Mouse (Mus musculus) forebrain, embryonic 11.5 days (tissue): Measurements from ENCODE around the gene 2210017I01Rik. TPM values are rescaled to one million over a fixed set of nuclear protein-coding genes. Genes with fewer than 3 reads are reported as not detected.

Experiments
- ATAC-seq: fragments of 200-750 bp; cut with Nextera tagmentation; replicated peaks from 2 replicates; pipeline ENCODE4 v1.8.0; 2017; ENCODE audit warnings: moderate TSS enrichment; ENCODE audit not compliant: low FRiP score
- DNase-seq: peaks from one replicate; pipeline ENCODE4 v3.0.0-alpha.2; 2017; ENCODE audit warnings: low spot score
- H3K27ac ChIP-seq: fragments of 300-500 bp; sonication (generic); 2 replicates; pipeline ENCODE4 v1.5.1; 2014; ENCODE audit warnings: low read depth, low read length
- H3K27me3 ChIP-seq: fragments of 300-500 bp; sonication (generic); 2 replicates; pipeline ENCODE4 v1.6.1; 2014; ENCODE audit warnings: mild to moderate bottlenecking, low read length, mixed read lengths; ENCODE audit not compliant: control insufficient read depth, insufficient read depth
- H3K36me3 ChIP-seq: fragments of 300-500 bp; sonication (generic); 2 replicates; pipeline ENCODE4 v1.6.1; 2014; ENCODE audit warnings: mild to moderate bottlenecking, low read length, moderate library complexity, mixed read lengths; ENCODE audit not compliant: control insufficient read depth, insufficient read depth
- H3K4me1 ChIP-seq: fragments of 300-500 bp; sonication (generic); replicated peaks from 2 replicates; pipeline ENCODE4 v1.6.1; 2014; ENCODE audit warnings: low read length, mixed read lengths; ENCODE audit not compliant: control insufficient read depth, insufficient read depth
- H3K4me2 ChIP-seq: fragments of 300-500 bp; sonication (generic); 2 replicates; pipeline ENCODE4 v1.6.1; 2014; ENCODE audit warnings: low read depth, mild to moderate bottlenecking, low read length, moderate library complexity, mixed read lengths; ENCODE audit not compliant: severe bottlenecking
- H3K4me3 ChIP-seq: fragments of 300-500 bp; sonication (generic); 2 replicates; pipeline ENCODE4 v1.5.1; 2014; ENCODE audit warnings: low read depth, low read length
- H3K9ac ChIP-seq: fragments of 300-500 bp; sonication (generic); 2 replicates; pipeline ENCODE4 v1.6.1; 2014; ENCODE audit warnings: low read length
- H3K9me3 ChIP-seq: fragments of 300-500 bp; sonication (generic); 2 replicates; pipeline ENCODE4 v1.6.1; 2016; ENCODE audit warnings: low read length, mixed read lengths; ENCODE audit not compliant: control insufficient read depth
- WGBS: fragments of 180-500 bp; shearing (Covaris S2); extraction: QIAGEN DNeasy Blood & Tissue Kit; methylation state at CpG from one replicate; pipeline ENCODE4 v1.1.7; 2014; 5-methylcytosine and 5-hydroxymethylcytosine counted together
- polyA plus RNA-seq: library from polyadenylated mRNA; unstranded; fragments of >200 nt; fragmentation: Nextera tagmentation; extraction: Ambion mirVana; gene quantifications from 2 replicates; pipeline ENCODE4 v1.2.1, GENCODE M21; 2014

Gene 2210017I01Rik
- polyA plus RNA-seq: not detected in 2 replicates

DNA sequence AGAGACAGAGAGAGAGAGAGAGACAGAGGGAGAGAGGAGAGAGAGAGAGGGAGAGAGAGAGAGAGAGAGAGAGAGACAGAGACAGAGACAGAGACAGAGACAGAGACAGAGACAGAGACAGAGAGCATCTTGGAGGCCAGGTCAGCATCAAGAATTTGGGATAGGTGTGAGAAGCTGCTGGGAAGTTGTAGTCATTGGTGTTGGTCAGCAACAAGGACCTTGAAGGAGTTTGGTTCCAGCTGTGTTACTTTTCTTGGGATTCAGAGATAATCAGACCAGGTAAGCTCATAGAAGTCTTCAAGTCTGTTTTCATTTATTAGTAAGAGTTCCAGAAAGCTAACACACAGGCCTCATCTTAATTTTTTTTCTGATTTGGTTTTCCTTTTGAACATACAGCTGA lies at the start of gene 2210017I01Rik:
TSS of gene 2210017I01Rik (minus strand) at position 101 of the 400 bp plus-strand sequence.
- Histone ChIP-seq H3K4me2 (no peak within 1 kb of the TSS), H3K36me3 (no peaks in the 10 kb centered on the region), H3K9me3 (no peaks in the 10 kb centered on the region), H3K4me3 (no peak within 1 kb of the TSS), H3K27me3 (no peaks in the 10 kb centered on the region), H3K9ac (no peak within 1 kb of the TSS), H3K4me1 (no peaks in the 10 kb centered on the region), H3K27ac (no peak within 1 kb of the TSS)
- ATAC-seq: no peak
- DNase-seq: no peak

DNA sequence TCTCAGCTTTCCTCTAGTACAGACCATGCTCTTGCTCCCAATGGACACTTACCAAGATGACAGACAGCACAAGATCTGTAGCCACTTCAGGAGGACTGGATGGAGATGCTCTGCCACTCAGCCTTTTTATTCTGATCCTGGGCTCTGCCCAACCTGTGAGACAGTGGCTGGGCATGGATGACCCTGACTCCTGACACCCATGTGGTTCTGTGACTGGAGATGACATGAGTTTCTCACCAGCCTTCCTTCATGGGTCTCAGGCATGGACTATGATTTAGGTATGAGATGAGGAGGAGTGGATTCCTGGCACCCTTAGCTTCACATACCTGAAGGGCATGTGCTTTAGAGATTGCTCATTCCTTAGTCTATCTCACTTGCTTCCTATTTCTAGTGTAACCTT lies 49.5 kb upstream of the 2210017I01Rik start, which contains the start of gene Lce1b:
TSS of gene Lce1b (minus strand) at position 101 of the 400 bp plus-strand sequence.
- H3K4me3 ChIP-seq: no peak within 1 kb of the TSS
- H3K27me3 ChIP-seq: no peaks in the 10 kb centered on the region
- H3K27ac ChIP-seq: no peak within 1 kb of the TSS
- H3K4me2 ChIP-seq: no peak within 1 kb of the TSS
- H3K36me3 ChIP-seq: no peaks in the 10 kb centered on the region
- H3K4me1 ChIP-seq: no peaks in the 10 kb centered on the region
- H3K9me3 ChIP-seq: no peaks in the 10 kb centered on the region
- DNase-seq (no peak), ATAC-seq (no peak)
- H3K9ac ChIP-seq: no peak within 1 kb of the TSS

DNA sequence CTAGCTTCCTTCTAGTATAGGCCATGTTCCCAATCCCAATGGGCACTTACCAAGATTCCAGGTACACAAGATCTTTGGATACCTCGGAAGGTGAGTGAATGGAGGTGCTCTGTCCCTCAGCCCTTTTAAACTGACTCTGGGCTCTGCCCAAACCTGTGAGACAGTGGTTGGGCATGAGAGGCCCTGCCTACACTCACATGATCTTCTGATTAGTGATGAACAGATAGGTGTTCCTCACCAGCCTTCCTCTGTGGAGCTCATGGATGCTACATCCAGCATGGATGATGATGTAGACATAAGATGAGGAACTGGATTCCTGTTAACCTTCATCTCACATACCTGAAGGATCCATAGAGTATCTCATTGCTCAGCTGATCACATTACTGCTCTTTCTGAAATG lies 40.9 kb upstream of the 2210017I01Rik start, which contains the start of gene Lce1a1:
TSS of gene Lce1a1 (minus strand) at position 101 of the 400 bp plus-strand sequence.
- 81% methylated on average over 1 of the region's 1 CpGs for WGBS
- Histone ChIP-seq H3K36me3 (no peaks in the 10 kb centered on the region), H3K9ac (no peak within 1 kb of the TSS), H3K27ac (no peak within 1 kb of the TSS), H3K4me1 (no peaks in the 10 kb centered on the region), H3K9me3 (no peaks in the 10 kb centered on the region), H3K4me3 (no peak within 1 kb of the TSS), H3K4me2 (no peak within 1 kb of the TSS), H3K27me3 (no peaks in the 10 kb centered on the region)
- ATAC-seq (no peak), DNase-seq (no peak)

DNA sequence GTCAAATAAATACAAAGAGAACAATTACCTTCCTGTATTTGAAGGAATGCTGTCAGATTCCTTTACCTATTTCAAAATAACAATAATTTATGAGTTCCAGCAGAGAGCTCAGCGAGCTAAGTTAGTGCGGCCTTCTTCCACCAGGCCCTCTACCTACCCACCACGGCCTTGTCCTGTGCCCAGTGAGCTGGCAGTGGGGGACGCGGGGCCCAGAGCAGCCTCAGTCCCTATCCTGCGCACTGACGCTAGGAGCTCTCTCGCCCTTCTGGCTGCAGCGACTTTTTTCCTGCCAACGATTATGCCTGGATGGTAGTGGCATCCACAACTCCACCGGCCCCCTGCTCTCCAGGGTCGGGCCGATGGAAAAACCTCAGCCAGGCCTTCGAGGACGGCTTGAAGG lies 32.6 kb upstream of the 2210017I01Rik start:
- 91% methylated on average over 15 of the region's 15 CpGs for WGBS
- Histone ChIP-seq H3K27me3 (no peaks in the 10 kb centered on the region), H3K27ac (no peak overlapping the region), H3K4me1 (peaks cover 3% of the 10 kb centered on the region; the same call in 1 of the 2 replicates), H3K36me3 (no peaks in the 10 kb centered on the region), H3K4me2 (no peak overlapping the region), H3K9ac (no peak overlapping the region), H3K9me3 (no peaks in the 10 kb centered on the region), H3K4me3 (no peak overlapping the region)
- DNase-seq (no peak), ATAC-seq (no peak)

DNA sequence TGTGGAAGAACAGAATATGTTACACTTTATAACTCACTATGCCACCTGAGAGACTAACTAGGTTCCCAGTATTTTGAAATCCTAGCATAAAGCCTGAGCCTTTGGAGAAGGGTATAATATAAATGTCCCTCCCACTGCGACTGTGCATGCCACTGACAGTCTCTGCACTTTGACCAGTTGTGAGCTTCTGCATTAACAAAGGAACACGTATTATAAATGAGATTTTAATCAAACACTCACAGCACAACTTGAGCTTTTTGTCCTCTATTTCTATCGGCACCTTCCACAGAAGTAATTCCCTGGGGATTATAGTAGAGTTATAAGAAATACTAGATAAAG lies 31.3 kb upstream of the 2210017I01Rik start:
- Histone ChIP-seq H3K4me3 (no peak overlapping the region), H3K9me3 (no peaks in the 10 kb centered on the region), H3K9ac (no peak overlapping the region), H3K36me3 (no peaks in the 10 kb centered on the region), H3K27me3 (no peaks in the 10 kb centered on the region), H3K27ac (no peak overlapping the region), H3K4me1 (peaks cover 3% of the 10 kb centered on the region; the same call in 1 of the 2 replicates), H3K4me2 (no peak overlapping the region)
- DNase-seq (no peak), ATAC-seq (peak; percentile 22; the same call in 1 of the 2 replicates)
- 76% methylated on average over 3 of the region's 3 CpGs for WGBS

DNA sequence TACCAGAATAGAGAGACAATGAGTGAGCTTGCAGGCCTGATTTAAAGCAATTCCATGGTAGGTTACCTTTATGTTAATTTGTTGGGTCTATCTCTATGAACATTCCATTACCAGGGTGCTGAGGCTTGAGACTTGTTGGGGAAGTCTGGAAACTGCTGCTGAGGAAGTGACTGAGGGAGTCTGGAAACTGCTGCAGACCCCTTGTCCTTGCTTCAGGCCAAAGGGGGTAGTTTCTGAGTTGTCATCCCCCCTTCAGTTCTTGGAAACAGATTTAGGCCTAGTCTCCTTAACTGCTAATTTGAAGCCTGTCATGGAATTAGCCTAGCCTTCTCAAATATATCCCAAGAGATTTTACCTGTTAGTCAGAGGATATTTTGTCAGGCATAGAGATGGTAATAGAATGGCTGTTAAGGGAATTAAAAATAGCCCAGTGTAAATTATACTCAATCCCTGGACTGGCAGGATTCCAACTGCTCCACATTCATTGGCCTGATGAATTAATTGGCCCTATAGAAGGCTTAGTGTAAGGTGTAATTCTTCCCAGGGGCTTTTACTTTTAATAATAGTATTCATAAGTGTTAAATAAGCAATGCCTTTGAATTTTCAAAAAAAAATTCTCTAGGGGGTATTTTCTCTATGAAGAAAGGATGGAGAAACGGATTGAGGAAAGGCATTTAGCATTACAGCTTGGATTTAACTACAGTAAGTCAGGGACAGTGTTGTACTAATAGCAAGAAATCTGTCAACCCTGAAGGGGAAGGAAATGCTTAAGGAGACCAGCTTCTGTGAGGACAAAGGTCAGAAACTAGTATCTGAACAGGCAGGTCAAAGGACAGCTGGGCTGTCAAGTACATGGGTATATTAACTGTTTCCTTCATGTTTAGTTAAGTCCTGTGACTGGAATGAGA lies 30.7 kb upstream of the 2210017I01Rik start:
- no peak overlapping the region for H3K4me3 ChIP-seq
- H3K4me1 ChIP-seq: peaks cover 3% of the 10 kb centered on the region; the same call in 1 of the 2 replicates
- peak; percentile 78 for ATAC-seq
- DNase-seq: no peak
- no peak overlapping the region for H3K9ac ChIP-seq
- H3K36me3 ChIP-seq: no peaks in the 10 kb centered on the region
- H3K27ac ChIP-seq: no peak overlapping the region
- no peaks in the 10 kb centered on the region for H3K9me3 ChIP-seq
- H3K27me3 ChIP-seq: no peaks in the 10 kb centered on the region
- WGBS: 49% methylated on average over 1 of the region's 1 CpGs
- H3K4me2 ChIP-seq: no peak overlapping the region

DNA sequence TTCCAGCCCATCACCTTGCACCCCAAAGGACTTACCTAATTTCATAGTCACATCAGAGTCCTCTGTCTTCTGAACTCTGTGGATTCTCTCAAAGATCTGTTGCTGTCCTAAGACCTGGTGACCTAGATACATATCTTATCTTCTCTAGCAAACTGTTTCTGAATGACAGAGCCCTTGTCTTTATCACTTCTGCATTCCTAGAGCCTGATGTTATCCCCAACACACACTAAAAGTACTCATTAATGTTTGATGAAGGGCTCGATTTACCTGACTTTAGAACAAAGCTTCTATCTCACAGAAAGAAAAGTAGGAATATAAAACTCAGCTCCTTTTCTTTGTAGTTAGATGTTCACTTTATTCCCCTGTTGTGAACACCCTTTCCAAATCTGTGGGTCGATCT lies 14.3 kb upstream of the 2210017I01Rik start, which contains the start of gene Lce6a:
TSS of gene Lce6a (minus strand) at position 101 of the 400 bp plus-strand sequence.
- no peak for ATAC-seq
- Histone ChIP-seq H3K4me2 (no peak within 1 kb of the TSS), H3K9me3 (no peaks in the 10 kb centered on the region), H3K9ac (no peak within 1 kb of the TSS), H3K27ac (no peak within 1 kb of the TSS), H3K36me3 (no peaks in the 10 kb centered on the region), H3K27me3 (no peaks in the 10 kb centered on the region), H3K4me3 (no peak within 1 kb of the TSS), H3K4me1 (no peaks in the 10 kb centered on the region)
- WGBS: 74% methylated on average over 2 of the region's 2 CpGs
- no peak for DNase-seq

DNA sequence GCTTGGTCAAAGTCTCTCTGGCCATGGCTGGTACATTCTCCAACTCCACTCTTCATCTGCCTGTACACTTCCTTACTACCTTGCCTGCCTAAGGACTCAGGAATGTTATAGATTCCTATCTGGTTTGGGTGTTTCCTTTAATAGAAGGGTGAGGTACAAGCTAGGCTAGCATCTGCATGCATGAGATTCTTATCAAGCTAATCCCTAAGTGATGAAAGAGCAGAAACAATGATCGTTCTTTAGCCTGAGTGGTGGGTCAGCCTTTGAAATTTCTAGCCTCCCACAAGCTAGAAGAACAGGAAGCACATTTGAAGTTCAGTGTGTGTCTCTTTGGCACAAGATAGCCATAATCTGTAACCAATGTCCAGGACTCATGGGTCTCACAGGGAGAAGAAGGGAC lies 2.5 kb upstream of the 2210017I01Rik start:
- H3K4me3 ChIP-seq: no peak overlapping the region
- no peaks in the 10 kb centered on the region for H3K4me1 ChIP-seq
- no peak overlapping the region for H3K4me2 ChIP-seq
- ATAC-seq (no peak), DNase-seq (no peak)
- 77% methylated on average over 1 of the region's 1 CpGs for WGBS
- no peak overlapping the region for H3K9ac ChIP-seq
- H3K27me3 ChIP-seq: no peaks in the 10 kb centered on the region
- H3K36me3 ChIP-seq: no peaks in the 10 kb centered on the region
- H3K27ac ChIP-seq: no peak overlapping the region
- H3K9me3 ChIP-seq: no peaks in the 10 kb centered on the region
